Mouse (Mus musculus) embryo, embryonic 11 days (tissue): Measurements from ENCODE around the gene Hormad2.

ENCODE experiments used
- DNase-seq: peaks from one replicate; pipeline ENCODE4 v3.0.0-alpha.2; 2015

Gene Hormad2

DNA sequence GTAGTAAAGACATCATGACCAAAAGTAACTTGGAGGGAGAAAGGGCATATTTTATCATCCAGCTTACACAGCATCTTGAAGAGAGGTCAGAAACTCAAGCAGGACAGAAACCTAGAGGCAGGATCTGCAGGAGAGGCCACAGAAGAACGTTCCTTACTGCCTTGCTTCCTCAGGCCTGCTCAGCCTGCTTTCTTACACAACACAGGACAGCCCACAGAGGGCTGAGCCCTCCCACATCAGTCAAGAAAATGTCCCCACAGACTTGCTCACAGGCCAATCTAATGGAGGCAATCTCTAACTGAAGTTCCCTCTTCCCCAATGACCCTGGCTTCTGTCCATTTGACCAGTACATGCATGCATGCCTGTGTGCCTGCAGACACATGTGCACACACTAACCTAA is 1.4 kb upstream of the Hormad2 start:
- no peak for DNase-seq

GRCm38 (mm10) chr11:4438211-4438610 is 2.7 kb downstream of the Hormad2 start:
- no peak for DNase-seq

DNA sequence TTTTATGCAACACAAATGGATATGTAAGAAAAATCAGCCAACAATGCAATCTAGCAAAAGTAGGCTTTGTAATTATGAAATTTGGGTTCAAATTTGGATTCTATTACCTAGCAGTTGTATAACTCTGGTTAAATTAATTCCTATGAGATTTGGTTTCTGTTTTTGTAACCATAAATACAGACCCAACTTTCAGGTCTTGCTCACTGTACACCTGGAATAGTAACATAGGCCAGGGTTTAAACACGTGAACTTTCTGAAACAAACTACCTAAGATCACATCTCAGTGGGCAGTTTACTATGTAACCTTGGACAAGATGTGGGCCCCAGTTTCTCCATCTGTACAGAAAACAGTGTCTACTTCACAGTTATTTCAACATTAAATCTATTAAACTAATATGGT is 3.6 kb downstream of the Hormad2 start:
- no peak for DNase-seq

DNA sequence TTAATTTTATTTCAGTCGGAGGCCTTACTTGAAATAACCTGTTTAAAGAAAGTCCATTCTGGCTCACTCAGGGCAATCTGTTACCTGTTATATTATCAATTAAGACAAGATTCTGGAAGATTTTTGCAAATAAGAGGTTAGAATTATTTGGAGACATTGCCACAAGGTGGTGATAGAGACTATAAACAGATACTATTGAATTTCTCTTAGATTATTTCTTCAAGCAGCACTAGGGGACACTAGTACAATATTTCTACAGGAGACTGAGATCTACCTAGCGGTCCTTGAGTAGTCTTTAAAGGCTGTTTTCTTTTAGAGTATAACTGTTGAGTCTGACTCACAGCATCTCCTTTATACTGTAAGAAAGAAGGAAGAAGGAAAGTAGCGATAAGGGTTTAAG is 4.3 kb downstream of the Hormad2 start:
- no peak for DNase-seq

- no peak for DNase-seq
Measured at GRCm38 (mm10) chr11:4434461-4434860, 6.4 kb downstream of the Hormad2 start.

DNA sequence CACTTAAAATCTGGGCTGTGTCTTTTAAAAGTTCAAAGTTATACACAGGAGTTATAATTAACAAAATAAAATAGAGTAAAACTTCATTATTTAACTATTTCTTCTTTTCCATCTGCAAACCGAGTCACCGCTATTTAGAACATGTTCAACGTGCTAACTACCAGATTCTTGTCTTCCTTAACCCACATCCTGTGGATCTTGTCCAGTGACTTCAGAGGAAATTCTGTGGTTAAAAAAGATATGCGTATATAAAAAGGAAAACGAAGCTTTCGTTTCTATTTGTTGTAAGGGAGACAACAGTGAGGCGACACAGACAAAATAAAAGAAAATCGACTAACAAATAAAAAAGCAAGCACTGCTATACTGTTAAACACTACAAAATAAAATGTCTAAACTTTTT is 17.1 kb downstream of the Hormad2 start:
- no peak for DNase-seq

DNA sequence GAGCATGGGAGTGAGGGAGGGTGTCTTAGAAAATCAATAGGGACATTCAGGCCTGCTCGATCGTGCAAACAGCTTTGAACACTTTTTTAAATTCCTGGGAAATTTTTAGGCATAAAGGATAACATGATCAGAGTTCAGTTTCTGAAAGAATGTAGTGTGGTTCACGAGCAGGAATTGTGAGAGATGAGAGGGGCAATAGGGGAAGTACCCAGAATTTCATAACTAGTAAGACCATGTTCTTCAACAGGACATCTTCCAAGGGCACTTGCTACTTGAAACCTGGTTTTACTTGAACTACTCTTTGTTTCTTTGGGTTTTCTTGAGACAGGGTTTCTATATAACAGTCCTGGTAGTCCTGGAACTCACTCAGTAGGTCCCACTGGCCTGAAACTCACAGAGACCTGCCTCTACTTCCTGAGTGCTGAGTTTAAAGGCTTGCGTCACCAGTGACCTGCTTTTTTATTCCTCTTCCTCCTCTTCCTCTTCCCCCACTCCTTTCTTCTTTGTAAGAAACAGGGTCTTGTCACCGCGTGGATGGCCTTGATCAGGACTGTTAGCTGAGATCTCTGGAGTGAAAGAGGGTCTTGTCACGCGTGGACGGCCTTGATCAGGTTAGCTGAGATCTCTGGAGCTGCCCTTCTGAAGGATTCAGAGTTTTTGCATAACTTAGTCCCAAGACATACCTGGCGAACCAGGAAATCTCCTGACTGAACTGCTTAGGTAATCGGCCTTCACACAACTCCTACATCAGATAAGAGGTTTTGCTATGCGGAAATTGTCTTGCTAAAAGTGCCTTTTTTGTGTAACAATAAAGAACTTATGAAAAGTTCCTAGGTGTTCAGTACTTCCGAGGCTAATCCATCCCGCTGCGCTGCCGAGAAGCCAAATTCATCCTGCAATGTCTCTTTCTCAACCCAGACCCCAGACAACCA is 18.1 kb downstream of the Hormad2 start:
- DNase-seq, result no peak

DNA sequence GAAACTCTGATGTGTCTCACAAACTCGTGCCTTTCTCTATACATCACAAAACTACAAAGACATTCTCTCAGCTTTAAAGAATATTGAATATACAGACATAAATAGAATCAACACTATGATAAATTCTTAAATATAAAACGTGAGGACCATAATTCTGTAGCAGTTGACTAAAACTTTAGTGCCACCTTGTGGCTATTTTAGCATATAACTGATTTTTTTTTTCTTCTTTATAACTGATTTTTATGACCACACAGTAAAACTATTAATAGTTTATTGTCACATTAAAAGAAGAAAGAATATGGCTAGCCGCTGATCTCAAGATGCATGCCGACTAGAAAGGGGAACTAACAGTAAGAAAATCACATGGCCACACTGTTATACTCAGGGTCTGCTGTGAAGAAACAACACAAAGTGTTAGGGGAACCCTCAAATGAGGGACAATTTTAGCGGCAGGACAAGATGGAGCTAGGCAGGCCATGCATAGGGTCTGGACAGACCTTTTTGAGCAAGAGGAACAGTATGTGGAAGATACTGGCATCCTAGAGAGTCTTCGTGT is 18.9 kb downstream of the Hormad2 start:
- DNase-seq, result peak; percentile 54

- no peak for DNase-seq
Measured at GRCm38 (mm10) chr11:4417986-4418385, 22.9 kb downstream of the Hormad2 start.

GRCm38 (mm10) chr11:4412294-4412693 is 28.6 kb downstream of the Hormad2 start:
- DNase-seq, result no peak

- no peak for DNase-seq
Measured at GRCm38 (mm10) chr11:4404277-4404676, 36.6 kb downstream of the Hormad2 start.

DNA sequence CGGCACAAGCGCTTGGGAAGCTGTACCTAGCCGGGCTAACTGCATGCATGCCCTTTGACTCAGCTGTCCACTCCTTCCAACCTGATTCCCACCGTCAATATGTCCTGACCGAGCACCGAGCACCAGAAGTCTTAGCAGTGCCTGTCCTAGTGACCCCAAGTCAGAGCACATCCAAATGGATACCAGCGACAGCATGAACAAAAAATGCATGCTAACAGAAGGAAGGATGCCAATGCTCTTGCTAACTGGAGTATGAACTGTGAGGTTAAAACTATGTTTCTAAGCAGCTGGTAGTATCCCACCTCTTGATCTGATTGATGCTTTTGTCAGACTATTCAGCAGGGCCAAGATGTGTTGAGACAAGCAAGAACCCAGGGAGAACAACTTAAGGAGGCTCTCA is 37.5 kb downstream of the Hormad2 start:
- DNase-seq, result no peak

GRCm38 (mm10) chr11:4401251-4401650 is 39.7 kb downstream of the Hormad2 start:
- DNase-seq, result no peak

GRCm38 (mm10) chr11:4394226-4394625 is 46.7 kb downstream of the Hormad2 start:
- no peak for DNase-seq

GRCm38 (mm10) chr11:4388018-4388417 is 52.9 kb downstream of the Hormad2 start:
- no peak for DNase-seq

GRCm38 (mm10) chr11:4382321-4382720 is 58.6 kb downstream of the Hormad2 start:
- no peak for DNase-seq

DNA sequence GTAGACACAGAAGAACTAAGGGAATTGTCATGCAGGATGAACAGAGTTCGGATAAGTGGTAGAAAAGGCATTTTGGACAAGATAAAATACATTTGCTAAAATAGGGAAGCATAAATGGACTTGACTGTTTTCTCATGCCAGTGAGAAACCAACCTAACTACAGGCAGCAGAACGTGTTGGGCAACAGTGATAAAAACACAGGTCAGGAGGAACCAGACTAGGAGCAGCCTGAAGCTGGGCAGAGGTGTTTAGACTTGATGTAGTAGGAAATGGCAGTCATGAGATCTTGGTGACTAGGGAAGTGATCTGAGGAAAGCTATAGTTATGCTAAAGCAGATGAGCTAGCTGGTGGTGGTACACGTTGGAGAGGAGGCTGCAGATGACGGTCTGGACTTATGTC is 61.0 kb downstream of the Hormad2 start:
- no peak for DNase-seq

GRCm38 (mm10) chr11:4366389-4366788 is 74.5 kb downstream of the Hormad2 start:
- DNase-seq, result no peak

DNA sequence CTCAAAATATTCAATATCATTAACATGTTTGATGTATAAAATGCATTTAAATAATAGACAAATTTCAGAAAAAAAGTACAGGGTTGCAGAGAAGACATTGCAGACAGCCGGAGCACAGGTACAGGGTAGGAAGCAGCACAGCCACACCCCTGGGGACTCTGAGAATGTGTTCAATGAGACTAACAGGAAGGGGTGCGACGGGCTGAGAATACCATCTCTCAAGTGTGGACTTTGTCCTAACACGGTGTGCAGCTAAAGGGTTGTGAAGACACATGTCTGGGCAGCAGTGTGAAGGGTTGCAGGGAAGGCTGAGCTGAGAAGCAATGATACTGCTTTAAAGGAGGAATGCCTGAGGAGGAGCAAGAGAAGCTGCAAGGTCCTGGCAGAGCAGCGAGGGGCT is 85.5 kb downstream of the Hormad2 start:
- DNase-seq, result no peak

DNA sequence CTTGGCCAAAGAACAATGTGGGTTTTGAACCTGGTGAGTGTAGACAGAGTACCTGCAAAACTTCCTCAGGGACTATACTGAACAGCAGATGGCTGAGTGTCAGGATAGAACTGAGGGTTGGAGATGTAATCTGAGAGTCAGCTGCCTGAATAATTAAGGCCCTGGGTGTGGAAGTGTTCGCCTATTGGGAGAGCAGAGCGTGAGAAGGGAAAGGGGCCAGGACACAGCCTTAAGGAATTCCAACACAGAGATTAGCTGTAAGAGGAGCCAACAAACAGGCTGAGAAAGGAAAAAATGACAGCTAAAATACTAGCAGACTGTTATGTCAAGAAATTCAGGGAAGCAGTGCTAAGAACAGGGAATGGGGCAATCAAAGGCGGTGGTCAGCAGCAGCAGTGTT is 88.3 kb downstream of the Hormad2 start:
- DNase-seq, result no peak

DNA sequence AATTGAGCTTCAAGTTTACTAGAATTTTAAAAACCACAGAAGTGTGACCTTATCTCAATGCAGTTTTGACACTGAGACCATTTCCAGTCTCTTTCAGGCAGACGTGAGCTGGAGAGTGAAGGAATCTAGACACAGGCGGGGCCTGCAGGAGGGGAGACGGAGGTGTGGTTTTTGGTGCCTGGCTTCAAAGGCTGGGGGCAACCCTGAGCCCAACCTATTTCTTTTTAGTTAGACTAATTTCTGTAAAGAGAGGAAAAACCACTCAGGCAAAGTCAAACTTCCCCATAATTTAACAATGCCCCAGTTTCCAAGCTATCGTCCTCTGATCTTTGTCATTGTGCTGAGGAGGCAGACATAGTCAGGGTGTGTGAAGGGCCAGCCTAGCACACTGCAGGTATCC is 97.0 kb downstream of the Hormad2 start:
- no peak for DNase-seq

- DNase-seq, result no peak
Measured at GRCm38 (mm10) chr11:4342027-4342426, 98.9 kb downstream of the Hormad2 start.

DNA sequence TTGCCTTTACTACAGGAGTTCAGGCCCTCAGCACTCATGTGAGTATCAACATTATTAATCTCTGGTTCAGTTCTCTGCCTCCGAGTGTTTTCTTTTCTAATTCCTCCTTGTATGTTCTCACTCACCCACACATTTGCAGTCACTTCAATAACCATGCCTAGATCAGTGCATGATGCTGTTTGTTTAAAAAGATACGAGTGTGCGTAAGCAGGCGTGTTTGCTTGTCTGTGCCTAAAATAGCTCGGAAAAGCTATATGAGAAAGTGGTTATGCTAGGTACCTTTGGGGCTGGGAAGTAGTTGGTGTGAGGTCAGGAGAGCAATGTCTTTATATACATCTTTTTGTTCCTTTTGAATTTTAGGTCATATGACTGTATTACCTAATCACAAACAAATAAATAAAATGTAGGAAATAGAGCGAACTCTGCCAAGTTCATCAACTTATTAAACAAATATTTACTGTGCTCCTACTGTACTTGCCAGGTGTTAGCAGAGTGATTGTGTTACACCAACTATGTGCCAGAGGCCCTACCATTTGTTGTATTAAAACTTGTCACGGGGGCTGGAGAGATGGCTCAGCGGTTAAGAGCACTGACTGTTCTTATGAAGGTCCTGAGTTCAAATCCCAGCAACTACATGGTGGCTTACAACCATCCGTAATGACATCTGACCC is 100.7 kb downstream of the Hormad2 start:
- DNase-seq, result no peak

- DNase-seq, result no peak
Measured at GRCm38 (mm10) chr11:4339275-4339674, 101.6 kb downstream of the Hormad2 start.
